Mouse (Mus musculus): Measurements from ENCODE around the gene Olfr69.

GRCm38 (mm10) chr7:103809801-103810155, 38.4 kb upstream of the Olfr69 start:
- no peak for TF ChIP-seq CTCF (IDR thresholded peaks at IDR 0.05; ENCODE audit: low read depth, low read length)
- TF ChIP-seq POLR2A (IDR thresholded peaks at IDR 0.05; ENCODE audit: borderline replicate concordance, low read depth, low read length), result no peak

All from bone marrow macrophage, adult 2 months (primary cell).